Mouse (Mus musculus) heart, adult 2 months (tissue): ENCODE data around the gene Fkbp6. TPM values are rescaled to one million over a fixed set of nuclear protein-coding genes. Genes with fewer than 3 reads are reported as not detected.
A peak's percentile ranks its signal among the peaks of the same experiment; 100 is the strongest.
"Not testable (repeated sequence)": the region's sequence is repeated elsewhere in the genome, so short reads cannot be mapped to it uniquely, and the experiment has no call there.

Source experiments
- DNase-seq, 2 experiments: peaks; one replicate each; pipeline ENCODE4 v3.0.0; 2021
- H3K27ac ChIP-seq: fragments of 200-600 bp; 2 replicates; pipeline ENCODE4 v1.8.1; 2022
- H3K27me3 ChIP-seq: fragments of 200-500 bp; 2 replicates; pipeline ENCODE4 v1.6.1; 2012; ENCODE audit warnings: mild to moderate bottlenecking, low read length, inconsistent platforms, mixed read lengths; ENCODE audit not compliant: control insufficient read depth, insufficient read depth
- H3K36me3 ChIP-seq: fragments of 200-500 bp; 2 replicates; pipeline ENCODE4 v1.6.1; 2012; ENCODE audit warnings: low read length, inconsistent platforms; ENCODE audit not compliant: control insufficient read depth, insufficient read depth
- H3K4me1 ChIP-seq: fragments of 200-500 bp; 2 replicates; pipeline ENCODE4 v1.6.1; 2011; ENCODE audit warnings: low read length; ENCODE audit not compliant: control insufficient read depth, insufficient read depth
- H3K4me3 ChIP-seq: fragments of 200-600 bp; 2 replicates; pipeline ENCODE4 v1.8.1; 2022
- H3K79me2 ChIP-seq: fragments of 200-500 bp; replicated peaks from 2 replicates; pipeline ENCODE4 v1.6.1; 2012; ENCODE audit warnings: mild to moderate bottlenecking, inconsistent platforms, low read length, moderate library complexity, mixed read lengths; ENCODE audit not compliant: control insufficient read depth, insufficient read depth
- H3K9ac ChIP-seq: fragments of 200-500 bp; 2 replicates; pipeline ENCODE4 v1.6.1; 2012; ENCODE audit warnings: low read depth, mild to moderate bottlenecking, control low read depth, inconsistent platforms, low read length, mixed read lengths
- CTCF ChIP-seq: fragments of 200-600 bp; IDR thresholded peaks from 2 replicates; pipeline ENCODE4 v1.8.1; 2022; ENCODE audit warnings: antibody characterized with exemption, mild to moderate bottlenecking, moderate library complexity
- EP300 ChIP-seq: fragments of 200-500 bp; IDR thresholded peaks from 2 replicates; pipeline ENCODE4 v1.6.1; 2011; ENCODE audit warnings: low read depth, low read length, control low read depth; ENCODE audit not compliant: insufficient read depth
- POLR2A ChIP-seq: fragments of 200-500 bp; IDR thresholded peaks from 2 replicates; pipeline ENCODE4 v1.6.1; 2011; ENCODE audit warnings: mild to moderate bottlenecking, low read depth, low read length, control low read depth; ENCODE audit not compliant: insufficient read depth
- WGBS: fragments of 180-500 bp; shearing (Covaris S2); methylation state at CpG from one replicate; pipeline ENCODE4 v1.1.7; 2018; 5-methylcytosine and 5-hydroxymethylcytosine counted together
- intact Hi-C: fragments of 180-260 bp; cut with DNase I; formaldehyde crosslinking; loops from one replicate; pipeline ENCODE4 v1.15.1; 2025
- polyA plus RNA-seq: library from polyadenylated mRNA; depleted of rRNA; stranded (reverse); fragments of >200 nt; gene quantifications from 2 replicates; pipeline ENCODE4 v1.2.3, GENCODE M21; 2012
- total RNA-seq, 2 experiments: library from RNA; stranded (reverse); gene quantifications; 2 replicates each; pipeline ENCODE4 v1.2.3; 2021

Fkbp6 gene
- total and polyA plus RNA-seq, 3 experiments = 0.31 to 0.41 TPM; not detected in 1

DNA sequence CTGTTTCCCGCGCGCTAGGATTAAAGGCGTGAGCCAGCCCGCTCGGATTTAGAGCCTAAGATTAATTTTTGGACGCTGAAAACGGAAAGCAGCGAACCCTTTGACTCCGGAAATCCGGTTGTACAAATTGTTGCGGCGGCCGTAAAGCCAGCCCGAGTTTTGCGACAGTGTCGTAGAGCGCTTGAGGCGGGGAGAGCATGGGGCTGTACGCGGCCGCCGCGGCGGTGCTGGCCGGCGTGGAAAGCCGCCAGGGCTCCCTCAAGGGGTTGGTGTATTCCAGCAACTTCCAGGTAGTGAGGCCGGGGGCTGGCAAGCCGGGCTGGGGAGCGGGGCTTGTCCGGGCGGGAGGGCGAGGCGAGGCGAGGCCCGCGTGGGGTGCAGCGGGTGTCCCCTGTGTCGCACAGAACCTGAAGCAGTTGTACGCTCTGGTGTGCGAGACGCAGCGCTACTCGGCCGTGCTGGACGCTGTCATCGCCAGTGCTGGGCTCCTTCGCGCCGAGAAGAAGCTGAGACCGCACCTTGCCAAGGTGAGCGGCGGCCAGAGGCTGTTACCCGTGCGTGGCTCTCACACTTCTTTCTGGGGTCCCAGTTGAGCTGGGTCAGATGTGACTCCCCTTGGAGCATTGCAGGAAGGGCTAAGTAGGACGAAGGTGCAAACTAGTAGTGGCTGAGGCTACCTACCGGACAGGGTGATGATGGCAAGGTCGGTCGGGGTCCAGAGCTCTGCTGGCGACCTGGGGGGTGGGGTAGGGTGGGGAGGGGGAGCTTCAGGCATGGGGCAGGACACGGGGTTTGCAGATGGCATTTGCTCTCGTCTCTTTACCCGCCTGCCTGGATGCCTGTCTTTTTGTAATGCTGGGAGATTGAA, 20.2 kb upstream of the Fkbp6 start, which contains the start of gene Nsun5:
Gene Nsun5, plus strand, starts transcription at position 167 of the 868 bp plus-strand sequence.
- Histone ChIP-seq H3K4me1 (no peaks in the 10 kb centered on the region), H3K27ac (peak within 1 kb of the TSS; percentile 79), H3K27me3 (no peaks in the 10 kb centered on the region), H3K9ac (peak within 1 kb of the TSS; percentile 82), H3K79me2 (no peaks in the 10 kb centered on the region), H3K4me3 (peak within 1 kb of the TSS; percentile 90), H3K36me3 (no peaks in the 10 kb centered on the region)
- TF ChIP-seq CTCF = no peak
- TF ChIP-seq POLR2A = peak; percentile 81
- TF ChIP-seq EP300 = peak; percentile 76; the same call in 1 of the 2 replicates
- intact Hi-C loops = no loop called here
- peak; percentile 93 to 96 for DNase-seq
- under 1% methylated on average over 64 of the region's 64 CpGs for WGBS

- H3K27ac ChIP-seq = peak overlapping the region; percentile 79
- H3K27me3 ChIP-seq, H3K4me1 ChIP-seq, H3K79me2 ChIP-seq, DNase-seq, H3K36me3 ChIP-seq, intact Hi-C loops, H3K9ac ChIP-seq: not testable (repeated sequence)
- WGBS = 55% methylated on average over 9 of the region's 9 CpGs
- peak overlapping the region; percentile 90 for H3K4me3 ChIP-seq
Measured at GRCm38 (mm10) chr5:135369196-135369595, 19.4 kb upstream of the Fkbp6 start.

- intact Hi-C loops = no loop called here
- no peaks in the 10 kb centered on the region for H3K4me1 ChIP-seq
- WGBS = 82% methylated on average over 6 of the region's 6 CpGs
Measured at GRCm38 (mm10) chr5:135368312-135368711, 18.5 kb upstream of the Fkbp6 start.

GRCm38 (mm10) chr5:135367841-135368240, 18.0 kb upstream of the Fkbp6 start:
- intact Hi-C loops = no loop called here

More at GRCm38 (mm10) chr5:135368312-135368711, 18.5 kb upstream of the Fkbp6 start:
- Histone ChIP-seq H3K4me3 (no peak overlapping the region), H3K27ac (no peak overlapping the region), H3K9ac (no peak overlapping the region), H3K27me3 (no peaks in the 10 kb centered on the region), H3K36me3 (no peaks in the 10 kb centered on the region), H3K79me2 (no peaks in the 10 kb centered on the region)
- no peak for DNase-seq
- TF ChIP-seq POLR2A = no peak
- no peak for TF ChIP-seq CTCF
- TF ChIP-seq EP300 = no peak

DNA sequence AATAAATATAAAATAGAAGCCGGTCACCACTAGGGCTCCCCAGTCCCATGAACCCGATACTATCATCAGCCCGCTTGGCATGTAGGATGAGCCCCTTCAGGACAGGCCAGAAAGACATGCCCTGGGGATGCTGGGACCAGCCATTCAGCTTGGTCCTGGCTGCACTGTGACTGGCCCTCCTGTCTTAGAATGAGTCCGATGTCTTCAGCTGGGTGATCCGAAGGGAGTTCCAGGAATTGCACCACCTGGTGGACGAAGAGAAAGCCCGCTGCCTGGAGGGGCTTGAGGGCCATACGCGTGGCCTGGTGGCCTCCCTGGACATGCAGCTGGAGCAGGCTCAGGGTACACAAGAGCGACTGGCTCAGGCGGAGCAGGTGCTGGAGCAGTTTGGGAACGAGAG, 13.7 kb upstream of the Fkbp6 start:
- WGBS = 30% methylated on average over 12 of the region's 12 CpGs
- H3K4me3 ChIP-seq = no peak overlapping the region
- H3K4me1 ChIP-seq = peaks cover 1% of the 10 kb centered on the region; the same call in 1 of the 2 replicates
- H3K9ac ChIP-seq = no peak overlapping the region
- H3K36me3 ChIP-seq = no peaks in the 10 kb centered on the region
- H3K27me3 ChIP-seq = no peaks in the 10 kb centered on the region
- TF ChIP-seq POLR2A = no peak
- peak; percentile 64 for TF ChIP-seq CTCF
- TF ChIP-seq EP300 = no peak
- intact Hi-C loops = no loop called here
- no peak for DNase-seq
- no peak overlapping the region for H3K27ac ChIP-seq
- H3K79me2 ChIP-seq = no peaks in the 10 kb centered on the region

More at GRCm38 (mm10) chr5:135367841-135368240, 18.0 kb upstream of the Fkbp6 start:
- Histone ChIP-seq H3K36me3 (no peaks in the 10 kb centered on the region), H3K27me3 (no peaks in the 10 kb centered on the region), H3K4me3 (no peak overlapping the region), H3K79me2 (no peaks in the 10 kb centered on the region), H3K4me1 (no peaks in the 10 kb centered on the region), H3K9ac (no peak overlapping the region), H3K27ac (no peak overlapping the region)
- no peak for TF ChIP-seq POLR2A
- peak; percentile 85 for TF ChIP-seq CTCF
- 49% methylated on average over 6 of the region's 6 CpGs for WGBS
- DNase-seq = no peak

DNA sequence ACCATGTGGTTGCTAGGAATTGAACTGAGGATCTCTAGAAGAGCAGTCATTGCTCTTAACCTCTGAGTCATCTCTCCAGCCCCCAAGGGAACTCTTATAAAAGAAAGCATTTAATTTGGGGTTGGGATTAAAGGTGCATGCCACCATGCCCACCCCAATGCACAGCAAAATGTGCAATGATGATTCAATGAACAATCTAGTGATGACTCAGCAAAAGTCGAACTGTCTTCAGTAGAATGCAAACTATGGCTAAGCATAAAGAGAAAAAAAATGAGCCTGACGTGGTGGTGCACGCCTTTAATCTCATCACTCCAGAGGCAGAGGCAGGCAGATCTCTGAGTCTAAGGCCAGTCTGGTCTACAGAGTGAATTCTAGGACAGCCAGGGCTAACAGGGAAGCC, 12.7 kb upstream of the Fkbp6 start:
- Histone ChIP-seq H3K79me2 (no peaks in the 10 kb centered on the region), H3K4me3 (no peak overlapping the region), H3K36me3 (no peaks in the 10 kb centered on the region), H3K9ac (no peak overlapping the region), H3K27me3 (no peaks in the 10 kb centered on the region), H3K4me1 (peaks cover 1% of the 10 kb centered on the region; the same call in 1 of the 2 replicates), H3K27ac (no peak overlapping the region)
- intact Hi-C loops = no loop called here
- no peak for DNase-seq
- 79% methylated on average over 3 of the region's 3 CpGs for WGBS
- TF ChIP-seq CTCF = no peak
- TF ChIP-seq POLR2A = no peak
